Mouse (Mus musculus) bone marrow, adult 2 months (tissue): Measurements from ENCODE around the gene Cdh12. TPM values are rescaled to one million over a fixed set of nuclear protein-coding genes. Genes with fewer than 3 reads are reported as not detected.
"Not testable (repeated sequence)": the region's sequence is repeated elsewhere in the genome, so short reads cannot be mapped to it uniquely, and the experiment has no call there.

ENCODE experiments used
- H3K27ac ChIP-seq: fragments of 200-500 bp; 2 replicates; pipeline ENCODE4 v1.5.1; 2012; ENCODE audit warnings: low read depth, mild to moderate bottlenecking, control low read depth, inconsistent platforms, low read length; ENCODE audit not compliant: control insufficient read depth, poor library complexity, insufficient read depth
- H3K4me1 ChIP-seq: fragments of 200-500 bp; 2 replicates; pipeline ENCODE4 v1.6.1; 2011; ENCODE audit warnings: low read length; ENCODE audit not compliant: control insufficient read depth, insufficient read depth
- H3K4me3 ChIP-seq: fragments of 200-500 bp; replicated peaks from 2 replicates; pipeline ENCODE3; 2011; ENCODE audit warnings: mild to moderate bottlenecking, low read depth, low read length, control low read depth; ENCODE audit not compliant: control insufficient read depth
- CTCF ChIP-seq: fragments of 200-500 bp; IDR thresholded peaks from 2 replicates; pipeline ENCODE4 v1.5.1; 2011; ENCODE audit warnings: low read length, control low read depth; ENCODE audit not compliant: control insufficient read depth, insufficient read depth
- POLR2A ChIP-seq: fragments of 200-500 bp; IDR thresholded peaks from 2 replicates; pipeline ENCODE4 v1.6.1; 2011; ENCODE audit warnings: low read depth, mild to moderate bottlenecking, control low read depth, low read length, borderline replicate concordance; ENCODE audit not compliant: control insufficient read depth
- WGBS: fragments of 180-500 bp; shearing (Covaris S2); methylation state at CpG from one replicate; pipeline ENCODE4 v1.1.7; 2018; 5-methylcytosine and 5-hydroxymethylcytosine counted together
- polyA plus RNA-seq: library from polyadenylated mRNA; stranded (reverse); fragments of >200 nt; gene quantifications from 2 replicates; pipeline ENCODE4 v1.2.4, GENCODE M21; 2011; ENCODE audit warnings: low replicate concordance; ENCODE audit not compliant: missing spikeins, insufficient read depth, insufficient read length

The Cdh12 gene
- polyA plus RNA-seq, 1 experiment, result not detected

DNA sequence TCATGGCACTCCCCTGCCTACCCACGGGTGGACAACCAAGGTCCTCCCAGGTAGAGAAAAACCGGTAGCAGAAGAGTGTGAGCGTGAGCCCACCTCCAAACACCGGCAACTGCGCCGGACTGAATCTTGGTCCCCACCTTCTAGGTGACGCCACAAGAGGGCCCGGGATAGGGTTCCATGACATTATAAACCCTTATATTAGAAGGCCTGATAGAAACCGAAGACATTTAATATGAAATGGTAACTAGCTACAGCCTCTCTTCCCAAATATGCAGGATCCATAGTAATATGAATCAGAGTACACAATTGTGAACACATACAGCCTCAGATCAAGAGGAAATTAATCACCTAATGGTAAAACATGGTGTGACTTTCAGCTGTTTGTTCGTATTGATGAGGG, 217.6 kb downstream of the Cdh12 start, which contains the start of gene Acot10:
Gene Acot10 (minus strand): TSS at position 101 of the 400 bp plus-strand sequence.
- TF ChIP-seq POLR2A (no peak), CTCF (no peak)
- WGBS, result 84% methylated on average over 10 of the region's 10 CpGs
- Histone ChIP-seq H3K4me1 (no peaks in the 10 kb centered on the region), H3K27ac (no peak within 1 kb of the TSS), H3K4me3 (no peak within 1 kb of the TSS)

DNA sequence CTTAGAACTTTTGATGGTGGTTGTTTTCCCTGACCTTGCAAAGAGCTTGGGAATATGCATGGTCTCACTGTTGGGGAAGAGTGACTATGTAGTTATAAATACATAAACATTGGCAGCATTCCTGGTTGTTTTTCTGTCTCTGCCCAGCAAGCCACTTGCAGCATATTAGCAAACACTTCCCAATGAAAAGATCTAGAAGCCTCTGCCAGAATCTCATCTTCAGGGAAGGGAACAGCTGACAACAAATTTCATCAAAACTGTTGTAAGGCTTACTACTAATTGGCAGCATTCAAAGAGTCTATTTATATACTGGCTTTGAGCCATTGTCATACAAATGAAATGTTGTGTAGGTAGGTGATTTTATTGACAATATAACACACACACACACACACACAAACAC, 218.3 kb downstream of the Cdh12 start:
- Histone ChIP-seq H3K4me1 (no peaks in the 10 kb centered on the region), H3K4me3 (no peak overlapping the region), H3K27ac (no peak overlapping the region)
- TF ChIP-seq CTCF, result no peak
- no peak for TF ChIP-seq POLR2A

DNA sequence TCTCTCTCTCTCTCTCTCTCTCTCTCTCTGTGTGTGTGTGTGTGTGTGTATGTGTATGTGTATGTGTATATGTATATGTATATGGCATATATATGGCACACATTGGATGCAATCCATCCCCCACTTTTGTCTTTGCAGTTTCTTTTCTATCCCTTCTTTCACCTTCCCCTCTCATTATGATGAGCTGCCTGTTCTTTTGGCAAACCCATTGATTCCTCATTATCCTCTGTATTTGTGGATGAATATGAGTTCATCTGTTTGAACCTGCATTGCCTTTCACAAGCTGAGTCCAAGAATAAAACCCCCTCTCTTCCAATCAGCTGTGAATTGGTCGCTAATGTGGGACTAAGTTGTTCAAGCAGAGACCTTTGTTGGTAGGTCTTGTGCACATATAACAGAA, 218.9 kb downstream of the Cdh12 start:
- no peak for TF ChIP-seq CTCF
- no peak for TF ChIP-seq POLR2A
- Histone ChIP-seq H3K27ac (no peak overlapping the region), H3K4me1 (no peaks in the 10 kb centered on the region), H3K4me3 (no peak overlapping the region)
- WGBS, result 62% methylated on average over 1 of the region's 1 CpGs

DNA sequence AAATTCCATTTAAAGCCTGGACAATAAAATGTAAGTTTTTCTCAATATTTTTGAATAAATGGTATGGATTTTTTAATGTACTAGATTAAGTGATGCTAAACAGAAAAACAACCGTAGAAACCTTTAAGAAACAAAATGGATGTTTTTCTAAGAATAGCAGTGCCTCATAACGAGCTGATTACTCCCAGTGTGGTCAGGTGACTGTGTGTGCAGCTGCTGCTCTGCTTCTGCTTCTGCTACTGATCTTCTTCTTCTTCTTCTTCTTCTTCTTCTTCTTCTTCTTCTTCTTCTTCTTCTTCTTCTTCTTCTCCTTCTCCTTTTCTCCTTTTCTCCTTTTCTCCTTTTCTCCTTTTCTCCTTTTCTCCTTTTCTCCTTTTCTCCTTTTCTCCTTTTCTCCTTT, 220.4 kb downstream of the Cdh12 start:
- not testable (repeated sequence) for H3K4me1 ChIP-seq, H3K4me3 ChIP-seq, H3K27ac ChIP-seq
- WGBS, result 40% methylated on average over 2 of the region's 2 CpGs

DNA sequence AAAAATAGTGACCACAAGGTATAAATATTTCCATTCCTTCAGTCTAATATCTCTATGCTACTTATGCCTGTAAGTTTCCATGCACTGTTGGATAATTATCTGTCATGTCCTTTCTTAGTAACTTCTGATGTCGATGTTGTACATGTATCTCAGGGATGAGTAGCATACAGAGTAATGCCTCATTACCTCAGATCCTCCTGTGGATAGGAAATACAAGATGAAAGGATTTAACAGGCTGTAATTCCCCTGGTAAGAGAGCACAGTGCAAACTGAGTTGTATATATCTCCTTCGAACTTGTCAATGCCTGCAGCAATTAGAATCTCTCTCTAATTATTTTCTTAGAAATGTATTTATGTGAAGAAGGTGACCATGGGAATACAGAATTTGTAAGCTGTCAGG, 233.7 kb downstream of the Cdh12 start:
- no peak overlapping the region for H3K4me3 ChIP-seq
- TF ChIP-seq POLR2A (no peak), CTCF (no peak)
- no peaks in the 10 kb centered on the region for H3K4me1 ChIP-seq
- 68% methylated on average over 2 of the region's 2 CpGs for WGBS
- H3K27ac ChIP-seq, result no peak overlapping the region

DNA sequence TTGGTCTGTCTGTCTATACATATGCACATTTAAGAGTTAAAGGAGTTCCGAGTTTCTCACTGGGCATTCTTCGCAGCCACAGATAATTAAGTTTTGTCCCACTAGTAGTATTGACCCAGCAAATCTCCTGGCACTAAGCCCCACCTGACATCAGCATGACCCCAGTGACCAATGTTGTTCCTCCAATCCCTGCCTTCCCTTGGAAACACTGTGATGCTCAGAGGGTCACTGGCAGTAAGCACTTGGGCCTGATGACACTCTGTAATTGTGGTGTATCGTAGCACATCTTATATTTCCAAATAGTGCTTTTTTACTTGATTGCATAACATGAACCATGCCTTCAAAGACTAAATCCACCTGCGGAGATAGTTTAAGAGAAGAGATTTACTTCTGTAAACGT, 235.1 kb downstream of the Cdh12 start:
- Histone ChIP-seq H3K4me3 (no peak overlapping the region), H3K27ac (no peak overlapping the region), H3K4me1 (no peaks in the 10 kb centered on the region)
- no peak for TF ChIP-seq CTCF
- no peak for TF ChIP-seq POLR2A
- 71% methylated on average over 5 of the region's 5 CpGs for WGBS

DNA sequence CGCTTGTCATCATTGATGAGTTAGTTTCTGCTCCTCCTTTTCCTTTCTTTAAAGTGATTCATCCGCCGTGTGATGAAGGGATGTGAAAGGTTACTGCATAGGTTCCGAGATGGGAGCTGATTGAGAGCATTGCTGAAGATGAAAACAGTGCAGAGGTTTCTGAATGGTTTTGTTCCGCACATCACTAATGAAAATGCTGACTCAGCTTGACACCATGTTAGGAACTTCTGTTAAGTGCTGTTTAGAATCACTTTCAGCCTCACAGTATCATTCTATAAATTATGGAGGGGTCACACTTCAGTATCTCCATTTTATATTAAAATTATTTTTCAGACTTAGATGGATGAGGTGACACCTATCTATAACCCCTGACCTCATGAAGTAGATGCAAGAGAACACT, 247.2 kb downstream of the Cdh12 start:
- TF ChIP-seq POLR2A (no peak), CTCF (no peak)
- no peak overlapping the region for H3K27ac ChIP-seq
- H3K4me3 ChIP-seq, result no peak overlapping the region
- 72% methylated on average over 5 of the region's 5 CpGs for WGBS
- H3K4me1 ChIP-seq, result no peaks in the 10 kb centered on the region

DNA sequence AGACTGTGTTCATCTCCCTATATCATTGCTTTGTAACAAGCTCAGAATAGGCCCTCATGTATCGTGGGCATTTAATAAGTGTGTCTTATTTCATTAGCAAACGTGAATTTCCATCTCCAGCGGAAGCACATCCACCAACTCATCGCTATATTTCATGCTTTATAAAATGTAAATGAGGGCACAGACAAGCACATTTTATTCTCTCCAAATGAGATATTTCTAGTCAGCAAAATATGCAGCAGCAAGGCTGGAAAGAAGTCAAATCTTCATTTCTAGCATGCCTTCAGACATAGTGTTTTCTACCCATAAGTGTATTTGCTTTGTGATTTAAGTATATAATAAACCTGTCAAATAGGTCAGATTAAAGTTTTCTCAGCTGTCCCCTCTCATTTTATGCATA, 262.8 kb downstream of the Cdh12 start:
- no peaks in the 10 kb centered on the region for H3K4me1 ChIP-seq
- no peak overlapping the region for H3K27ac ChIP-seq
- H3K4me3 ChIP-seq, result no peak overlapping the region
- TF ChIP-seq POLR2A (no peak), CTCF (no peak)
- WGBS, result 72% methylated on average over 4 of the region's 4 CpGs

DNA sequence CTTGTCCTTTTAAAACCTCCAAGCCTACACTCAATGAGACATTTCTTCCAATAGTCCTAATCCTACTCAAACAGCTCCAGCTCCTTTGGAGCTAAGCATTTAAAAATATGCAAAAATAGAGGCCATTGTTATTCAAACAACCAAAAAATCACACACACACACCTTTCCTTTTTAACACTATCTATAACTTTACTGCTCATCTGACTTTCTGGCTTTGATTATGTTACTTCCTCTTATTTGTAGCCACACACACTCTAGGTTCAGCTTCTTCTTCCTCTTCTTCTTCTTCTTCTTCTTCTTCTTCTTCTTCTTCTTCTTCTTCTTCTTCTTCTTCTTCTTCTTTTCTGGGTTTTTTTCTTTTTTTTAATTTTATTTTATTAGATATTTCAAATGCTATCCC, 323.2 kb downstream of the Cdh12 start:
- H3K27ac ChIP-seq, result no peak overlapping the region
- TF ChIP-seq CTCF (no peak), POLR2A (no peak)
- no peaks in the 10 kb centered on the region for H3K4me1 ChIP-seq
- H3K4me3 ChIP-seq, result no peak overlapping the region

DNA sequence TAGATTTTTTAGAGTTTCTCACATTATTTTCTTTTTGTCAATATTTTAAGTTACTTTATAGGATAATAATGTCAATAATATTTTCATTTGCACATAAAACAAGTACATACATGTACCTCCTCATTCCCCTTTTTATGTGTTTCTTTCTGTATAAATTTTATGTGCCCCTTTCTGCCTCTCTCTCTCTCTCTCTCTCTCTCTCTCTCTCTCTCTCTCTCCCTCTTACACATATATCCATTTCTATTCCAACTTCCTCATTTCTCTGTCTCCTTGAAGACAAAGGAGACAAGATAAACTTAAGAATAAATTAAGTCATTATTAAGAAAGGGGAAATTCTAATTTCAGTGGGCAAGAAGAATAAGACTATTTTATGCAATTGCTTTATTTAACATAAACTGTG, 324.4 kb downstream of the Cdh12 start:
- TF ChIP-seq POLR2A (no peak), CTCF (no peak)
- Histone ChIP-seq H3K4me1 (no peaks in the 10 kb centered on the region), H3K27ac (no peak overlapping the region), H3K4me3 (no peak overlapping the region)

DNA sequence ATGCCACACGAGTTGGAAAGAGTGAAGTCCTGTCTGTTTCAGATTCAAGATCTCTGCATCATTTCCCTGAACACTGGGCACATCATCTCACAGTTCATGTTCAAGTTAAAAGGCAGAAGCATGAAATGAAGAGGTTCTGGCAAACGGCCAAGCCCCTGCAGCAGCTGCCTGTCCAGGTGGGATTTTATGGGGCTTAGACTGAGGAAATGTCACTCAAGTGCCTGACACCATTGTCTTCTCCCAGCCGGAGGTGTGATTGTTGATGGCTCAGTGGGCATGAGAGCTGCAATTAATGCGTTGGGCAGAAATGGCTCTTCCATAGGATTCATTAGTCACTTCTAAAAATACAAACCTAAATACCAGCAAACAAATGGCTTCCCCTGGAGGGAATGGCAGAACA, 347.9 kb downstream of the Cdh12 start:
- no peak overlapping the region for H3K4me3 ChIP-seq
- H3K27ac ChIP-seq, result no peak overlapping the region
- WGBS, result 42% methylated on average over 4 of the region's 4 CpGs
- H3K4me1 ChIP-seq, result no peaks in the 10 kb centered on the region
- TF ChIP-seq POLR2A (no peak), CTCF (no peak)
